Mouse (Mus musculus): Measurements from ENCODE around the gene Erich3. TPM values are rescaled to one million over a fixed set of nuclear protein-coding genes. Genes with fewer than 3 reads are reported as not detected.

Gene Erich3
- total and polyA plus RNA-seq, 3 experiments, result not detected

DNA sequence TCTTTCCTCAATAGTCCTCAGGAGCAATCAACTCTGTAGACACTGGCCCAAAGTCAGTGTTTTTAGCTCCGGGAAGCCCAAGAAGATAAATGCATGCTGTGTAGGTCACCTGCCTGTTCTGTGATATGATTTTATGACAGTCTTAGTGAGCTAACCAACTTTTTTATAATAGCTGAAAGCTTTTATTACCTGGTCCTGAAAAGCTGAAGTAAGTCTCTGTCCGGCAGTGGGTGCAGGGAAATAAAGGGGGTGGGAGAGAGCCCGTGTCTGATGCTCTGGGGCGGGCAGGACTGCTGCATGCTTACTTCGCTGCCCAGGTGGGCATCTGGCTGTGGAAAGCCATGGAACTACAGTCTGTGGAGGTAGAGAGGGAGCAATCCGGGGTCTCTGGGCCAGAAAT is 6.9 kb downstream of the Erich3 start:
- H3K79me2 ChIP-seq (ENCODE audit: control insufficient read depth, insufficient read depth, low read length, poor library complexity), result no peaks in the 10 kb centered on the region
- H3K4me3 ChIP-seq (ENCODE audit: control insufficient read depth in 1 of 2, insufficient read depth in 1 of 2, low read depth in 2 of 2, low read length in 2 of 2), result no peak overlapping the region
- no peaks in the 10 kb centered on the region; a peak in 1 of 4 replicates for H3K27me3 ChIP-seq (ENCODE audit: control insufficient read depth in 1 of 2, insufficient read depth in 2 of 2, low read length in 2 of 2)
- H3K9me3 ChIP-seq (replicated peaks; ENCODE audit: insufficient read depth, low read length), result no peaks in the 10 kb centered on the region
- H3K9ac ChIP-seq (ENCODE audit: control insufficient read depth, low read depth, low read length, poor library complexity, severe bottlenecking), result no peak overlapping the region
- TF ChIP-seq ETS1 (IDR thresholded peaks at IDR 0.05; ENCODE audit: low read depth, low read length) (no peak), USF2 (IDR thresholded peaks at IDR 0.05; ENCODE audit: borderline replicate concordance in 1 of 2, insufficient read depth in 1 of 2, low read depth in 1 of 2, low read length in 2 of 2) (no peak), MXI1 (IDR thresholded peaks at IDR 0.05; ENCODE audit: low read depth, low read length) (no peak), POLR2A (IDR thresholded peaks at IDR 0.05; ENCODE audit: control insufficient read depth in 1 of 2, insufficient read depth in 1 of 2, low read depth in 1 of 2, low read length in 2 of 2, poor library complexity in 1 of 2) (no peak), RAD21 (IDR thresholded peaks at IDR 0.05; ENCODE audit: low read depth, low read length) (no peak), MAX (IDR thresholded peaks at IDR 0.05; ENCODE audit: low read length) (no peak), POLR2AphosphoS2 (IDR thresholded peaks at IDR 0.05; ENCODE audit: low read length) (no peak)
- H3K4me1 ChIP-seq (ENCODE audit: control insufficient read depth in 1 of 2, insufficient read depth in 2 of 2, low read length in 2 of 2), result no peaks in the 10 kb centered on the region
- H3K36me3 ChIP-seq (ENCODE audit: control insufficient read depth in 1 of 2, insufficient read depth in 2 of 2, low read length in 2 of 2), result no peaks in the 10 kb centered on the region
- DNase-seq (ENCODE audit: low read depth, low spot score), result no peak
- no peak overlapping the region for H3K27ac ChIP-seq (ENCODE audit: control insufficient read depth, low read depth, low read length)

DNA sequence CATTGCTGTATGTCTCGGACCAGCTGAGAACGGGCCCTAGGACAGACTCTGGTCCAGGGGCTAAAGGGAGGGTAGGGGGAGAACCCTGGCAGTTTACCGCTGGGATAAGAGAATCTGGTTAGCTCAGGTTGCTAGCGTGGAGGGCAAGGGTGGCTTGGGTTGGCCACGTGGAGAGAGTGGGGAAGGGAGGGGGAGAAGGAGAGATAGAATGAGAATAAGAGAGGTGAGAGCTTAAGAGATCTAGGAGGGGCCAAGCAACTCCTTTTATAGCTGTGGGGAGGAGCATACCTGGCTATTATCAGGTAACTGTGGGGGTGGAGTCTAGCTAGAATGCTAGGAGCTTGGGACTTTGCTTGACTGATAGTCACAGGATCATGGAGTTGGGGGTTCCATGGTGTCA is 7.4 kb downstream of the Erich3 start:
- Histone ChIP-seq H3K27ac (ENCODE audit: control insufficient read depth, low read depth, low read length) (no peak overlapping the region), H3K4me3 (ENCODE audit: control insufficient read depth in 1 of 2, insufficient read depth in 1 of 2, low read depth in 2 of 2, low read length in 2 of 2) (no peak overlapping the region), H3K9me3 (replicated peaks; ENCODE audit: insufficient read depth, low read length) (no peaks in the 10 kb centered on the region), H3K27me3 (ENCODE audit: control insufficient read depth in 1 of 2, insufficient read depth in 2 of 2, low read length in 2 of 2) (no peaks in the 10 kb centered on the region; a peak in 1 of 4 replicates), H3K9ac (ENCODE audit: control insufficient read depth, low read depth, low read length, poor library complexity, severe bottlenecking) (no peak overlapping the region), H3K79me2 (ENCODE audit: control insufficient read depth, insufficient read depth, low read length, poor library complexity) (no peaks in the 10 kb centered on the region), H3K4me1 (ENCODE audit: control insufficient read depth in 1 of 2, insufficient read depth in 2 of 2, low read length in 2 of 2) (no peaks in the 10 kb centered on the region), H3K36me3 (ENCODE audit: control insufficient read depth in 1 of 2, insufficient read depth in 2 of 2, low read length in 2 of 2) (no peaks in the 10 kb centered on the region)
- no peak for DNase-seq (ENCODE audit: low read depth, low spot score)
- TF ChIP-seq ZNF384 (IDR thresholded peaks at IDR 0.05; ENCODE audit: low read depth, low read length), result no peak
- TF ChIP-seq MAZ (IDR thresholded peaks at IDR 0.05; ENCODE audit: low read depth, low read length), result no peak
- TF ChIP-seq USF1 (IDR thresholded peaks at IDR 0.05; ENCODE audit: low read depth, low read length), result no peak
- no peak for TF ChIP-seq RAD21 (IDR thresholded peaks at IDR 0.05; ENCODE audit: low read depth, low read length)
- no peak for TF ChIP-seq ZKSCAN1 (IDR thresholded peaks at IDR 0.05; ENCODE audit: low read depth, low read length)
- no peak for TF ChIP-seq GATA1 (IDR thresholded peaks at IDR 0.05; ENCODE audit: low read depth, low read length)
- no peak for TF ChIP-seq JUND (IDR thresholded peaks at IDR 0.05; ENCODE audit: low read depth, low read length)
- no peak for TF ChIP-seq POLR2A (IDR thresholded peaks at IDR 0.05; ENCODE audit: control insufficient read depth in 1 of 2, insufficient read depth in 1 of 2, low read depth in 1 of 2, low read length in 2 of 2, poor library complexity in 1 of 2)
- TF ChIP-seq ZC3H11A (IDR thresholded peaks at IDR 0.05; ENCODE audit: low read depth, low read length), result no peak
- TF ChIP-seq ETS1 (IDR thresholded peaks at IDR 0.05; ENCODE audit: low read depth, low read length), result no peak
- no peak for TF ChIP-seq E2F4 (IDR thresholded peaks at IDR 0.05; ENCODE audit: borderline replicate concordance, low read depth, low read length)
- TF ChIP-seq NRF1 (IDR thresholded peaks at IDR 0.05; ENCODE audit: insufficient read depth, low read depth, low read length, poor library complexity, severe bottlenecking), result no peak
- no peak for TF ChIP-seq USF2 (IDR thresholded peaks at IDR 0.05; ENCODE audit: borderline replicate concordance in 1 of 2, insufficient read depth in 1 of 2, low read depth in 1 of 2, low read length in 2 of 2)
- no peak for TF ChIP-seq EP300 (IDR thresholded peaks at IDR 0.05; ENCODE audit: low read depth in 1 of 2, low read length in 2 of 2)
- no peak for TF ChIP-seq TCF12 (IDR thresholded peaks at IDR 0.05; ENCODE audit: low read depth, low read length)
- no peak for TF ChIP-seq MAFK (IDR thresholded peaks at IDR 0.05; ENCODE audit: borderline replicate concordance, low read depth, low read length)

Measured in MEL (cell line).